Mouse (Mus musculus) midbrain, embryonic 15.5 days (tissue): ENCODE data around the gene Atp5h. TPM values are rescaled to one million over a fixed set of nuclear protein-coding genes. Genes with fewer than 3 reads are reported as not detected.
"Not testable (repeated sequence)": the region's sequence is repeated elsewhere in the genome, so short reads cannot be mapped to it uniquely, and the experiment has no call there.

Experiments
- ATAC-seq: fragments of 200-750 bp; cut with Nextera tagmentation; replicated peaks from 2 replicates; pipeline ENCODE4 v1.8.0; 2017; ENCODE audit warnings: moderate TSS enrichment
- H3K27ac ChIP-seq: fragments of 300-500 bp; sonication (generic); 2 replicates; pipeline ENCODE4 v1.5.1; 2015; ENCODE audit warnings: mild to moderate bottlenecking, inconsistent platforms
- H3K27me3 ChIP-seq: fragments of 300-500 bp; sonication (generic); replicated peaks from 2 replicates; pipeline ENCODE4 v1.6.1; 2015; ENCODE audit warnings: inconsistent platforms
- H3K36me3 ChIP-seq: fragments of 300-500 bp; sonication (generic); replicated peaks from 2 replicates; pipeline ENCODE4 v1.6.1; 2015; ENCODE audit warnings: inconsistent platforms
- H3K4me1 ChIP-seq: fragments of 300-500 bp; sonication (generic); 2 replicates; pipeline ENCODE4 v1.6.1; 2015; ENCODE audit warnings: inconsistent platforms
- H3K4me2 ChIP-seq: fragments of 300-500 bp; sonication (generic); 2 replicates; pipeline ENCODE4 v1.6.1; 2015; ENCODE audit warnings: inconsistent platforms, mild to moderate bottlenecking, moderate library complexity
- H3K4me3 ChIP-seq: fragments of 300-500 bp; sonication (generic); 2 replicates; pipeline ENCODE4 v1.5.1; 2015; ENCODE audit warnings: mild to moderate bottlenecking, inconsistent platforms
- H3K9ac ChIP-seq: fragments of 300-500 bp; sonication (generic); 2 replicates; pipeline ENCODE4 v1.6.1; 2015; ENCODE audit warnings: mild to moderate bottlenecking, inconsistent platforms
- H3K9me3 ChIP-seq: fragments of 300-500 bp; sonication (generic); 2 replicates; pipeline ENCODE4 v1.6.1; 2016; ENCODE audit warnings: inconsistent platforms
- WGBS: fragments of 180-500 bp; shearing (Covaris S2); methylation state at CpG from one replicate; pipeline ENCODE4 v1.1.7; 2015; ENCODE audit warnings: mixed read lengths; 5-methylcytosine and 5-hydroxymethylcytosine counted together
- polyA plus RNA-seq: library from polyadenylated mRNA; unstranded; fragments of >200 nt; fragmentation: Nextera tagmentation; extraction: Ambion mirVana; gene quantifications from 2 replicates; pipeline ENCODE4 v1.2.1, GENCODE M21; 2015

Atp5h gene
- polyA plus RNA-seq, 1 experiment from 2014 or later: 789 TPM

DNA sequence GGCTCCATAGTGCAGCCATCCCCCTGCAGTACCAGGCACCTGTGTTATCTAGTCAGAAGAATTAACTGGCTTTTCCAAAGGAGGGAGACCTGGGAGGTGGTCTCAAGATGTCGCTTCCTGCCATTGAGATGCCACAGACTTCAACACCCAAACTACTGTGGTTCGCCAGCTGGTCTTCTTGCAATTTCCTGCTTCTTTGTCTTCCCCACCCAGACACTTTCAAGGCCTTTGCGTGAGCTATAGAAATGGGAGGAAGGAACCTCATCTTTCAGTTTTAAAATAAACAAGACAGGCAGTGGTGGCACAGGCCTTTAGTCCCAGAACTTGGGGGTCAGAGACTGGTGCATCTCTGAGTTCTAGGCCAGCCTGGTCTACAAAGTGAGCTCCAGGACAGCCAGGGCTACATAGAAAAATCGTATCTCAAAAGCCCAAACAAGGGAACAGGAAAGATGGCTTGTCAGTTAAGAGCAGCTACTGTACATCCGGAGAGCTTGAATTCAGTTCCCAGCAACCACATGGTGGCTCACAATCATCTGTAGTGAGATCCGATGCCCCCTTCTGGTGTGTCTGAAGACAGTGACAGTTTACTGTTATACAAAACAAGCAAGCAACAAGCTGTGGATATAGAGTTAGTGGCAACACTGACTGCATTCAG, 11.4 kb downstream of the Atp5h start:
- H3K4me2 ChIP-seq: no peak overlapping the region
- ATAC-seq: no peak
- peaks cover 62% of the 10 kb centered on the region for H3K4me1 ChIP-seq
- peak overlapping the region; percentile 96 for H3K27ac ChIP-seq
- no peaks in the 10 kb centered on the region for H3K9me3 ChIP-seq
- peaks cover 6% of the 10 kb centered on the region for H3K36me3 ChIP-seq
- H3K27me3 ChIP-seq: no peaks in the 10 kb centered on the region
- no peak overlapping the region for H3K4me3 ChIP-seq
- no peak overlapping the region for H3K9ac ChIP-seq
- 65% methylated on average over 6 of the region's 6 CpGs for WGBS

DNA sequence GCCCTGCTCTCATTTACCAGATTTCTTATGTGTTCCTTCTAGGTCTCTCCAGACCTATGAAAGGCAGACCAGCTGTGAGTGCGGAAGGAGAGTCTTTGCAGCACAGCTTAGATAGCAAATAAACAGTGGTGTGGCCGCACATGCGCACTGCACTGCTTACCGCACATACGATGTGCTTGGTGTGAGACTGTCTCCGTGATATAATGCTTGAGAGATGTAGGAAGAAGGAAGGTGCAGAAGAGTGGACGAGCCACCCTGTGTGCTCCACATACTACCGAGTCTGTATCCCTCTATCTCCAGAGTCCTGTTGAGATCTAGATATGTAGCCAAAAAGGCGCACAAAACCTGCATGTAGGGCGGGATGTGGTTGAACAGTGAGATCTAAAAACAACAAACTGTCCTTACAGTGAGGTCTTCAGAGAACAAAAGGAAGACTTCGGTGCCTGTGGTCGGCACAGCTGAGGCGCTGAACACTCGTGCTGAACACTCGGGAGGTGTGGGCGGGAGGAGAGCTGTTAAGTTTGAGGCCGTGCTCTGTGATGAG, 12.8 kb downstream of the Atp5h start:
- no peak for ATAC-seq
- 94% methylated on average over 17 of the region's 17 CpGs for WGBS
- Histone ChIP-seq H3K27me3 (no peaks in the 10 kb centered on the region), H3K9me3 (no peaks in the 10 kb centered on the region), H3K27ac (no peak overlapping the region), H3K9ac (no peak overlapping the region), H3K4me2 (no peak overlapping the region), H3K36me3 (peaks cover 6% of the 10 kb centered on the region), H3K4me1 (peaks cover 56% of the 10 kb centered on the region), H3K4me3 (no peak overlapping the region)

DNA sequence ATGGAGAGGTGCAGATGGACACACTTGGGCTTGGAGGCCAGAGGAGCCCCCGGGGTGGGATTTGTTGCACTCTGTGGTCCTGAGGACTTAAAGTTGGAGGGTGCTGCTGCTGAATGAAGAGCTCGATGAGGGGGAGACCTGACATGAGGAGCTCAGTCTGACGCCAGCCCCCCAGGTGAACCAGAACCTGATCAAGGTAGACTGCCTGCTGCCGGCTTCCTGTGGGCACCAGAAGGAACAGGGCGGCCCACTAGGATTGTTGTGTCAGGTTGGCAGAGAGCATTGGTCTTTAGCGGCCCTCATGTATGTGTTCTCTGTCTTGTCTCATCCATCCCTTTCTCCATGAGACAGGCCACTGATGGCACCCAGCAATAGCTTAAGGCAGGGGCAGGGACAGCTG, 14.0 kb downstream of the Atp5h start:
- Histone ChIP-seq H3K27ac (no peak overlapping the region), H3K4me1 (peaks cover 50% of the 10 kb centered on the region), H3K9me3 (no peaks in the 10 kb centered on the region), H3K4me2 (no peak overlapping the region), H3K27me3 (no peaks in the 10 kb centered on the region), H3K36me3 (peaks cover under 1% of the 10 kb centered on the region), H3K4me3 (no peak overlapping the region), H3K9ac (no peak overlapping the region)
- 95% methylated on average over 6 of the region's 6 CpGs for WGBS
- no peak for ATAC-seq

DNA sequence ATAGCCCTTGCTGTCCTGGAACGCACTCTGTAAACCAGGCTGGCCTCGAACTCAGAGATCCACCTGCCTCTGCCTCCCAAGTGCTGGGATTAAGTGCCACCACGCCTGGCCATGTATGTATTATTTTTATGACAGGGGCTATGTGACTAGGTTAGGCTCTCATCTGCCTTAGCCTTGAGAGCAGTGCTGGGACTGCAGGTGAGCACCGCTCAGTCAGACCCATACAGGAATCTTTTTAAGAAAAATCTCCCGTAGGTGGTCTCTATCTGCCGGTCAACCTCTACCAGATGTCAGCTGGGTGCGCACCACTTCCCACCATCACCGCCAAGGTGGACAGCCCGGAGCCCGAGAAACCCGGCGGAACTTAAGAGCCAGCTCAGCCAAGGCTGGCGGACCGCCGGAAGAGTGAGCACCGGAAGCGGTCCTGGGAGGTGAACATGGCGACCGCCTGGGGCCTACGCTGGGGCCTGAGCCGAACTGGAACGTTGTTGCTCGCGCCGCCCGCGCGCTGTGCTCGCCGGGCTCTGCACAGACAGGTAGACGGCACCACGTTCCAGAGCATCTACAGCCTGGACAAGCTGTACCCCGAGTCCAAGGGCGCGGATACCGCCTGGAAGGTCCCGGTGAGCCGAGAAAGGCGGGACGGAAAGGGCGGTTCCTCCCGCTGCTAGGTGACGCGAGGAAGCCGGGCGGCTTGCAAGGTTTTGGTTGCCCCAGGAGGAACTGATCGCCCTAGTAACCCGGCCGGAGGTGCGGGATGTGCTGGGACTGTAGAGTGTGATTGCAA, 16.2 kb downstream of the Atp5h start, which contains the start of gene Mrpl58:
Mrpl58 (plus strand) TSS at position 415 of the 787 bp plus-strand sequence.
- H3K27me3 ChIP-seq: no peaks in the 10 kb centered on the region
- peaks cover 39% of the 10 kb centered on the region for H3K4me1 ChIP-seq
- no peaks in the 10 kb centered on the region for H3K9me3 ChIP-seq
- 3% methylated on average over 50 of the region's 50 CpGs for WGBS
- peak within 1 kb of the TSS; percentile 78 for H3K4me3 ChIP-seq
- H3K9ac ChIP-seq: peak within 1 kb of the TSS; percentile 90
- ATAC-seq: peak; percentile 91
- H3K36me3 ChIP-seq: no peaks in the 10 kb centered on the region
- H3K4me2 ChIP-seq: peak within 1 kb of the TSS; percentile 82
- peak within 1 kb of the TSS; percentile 91 for H3K27ac ChIP-seq

DNA sequence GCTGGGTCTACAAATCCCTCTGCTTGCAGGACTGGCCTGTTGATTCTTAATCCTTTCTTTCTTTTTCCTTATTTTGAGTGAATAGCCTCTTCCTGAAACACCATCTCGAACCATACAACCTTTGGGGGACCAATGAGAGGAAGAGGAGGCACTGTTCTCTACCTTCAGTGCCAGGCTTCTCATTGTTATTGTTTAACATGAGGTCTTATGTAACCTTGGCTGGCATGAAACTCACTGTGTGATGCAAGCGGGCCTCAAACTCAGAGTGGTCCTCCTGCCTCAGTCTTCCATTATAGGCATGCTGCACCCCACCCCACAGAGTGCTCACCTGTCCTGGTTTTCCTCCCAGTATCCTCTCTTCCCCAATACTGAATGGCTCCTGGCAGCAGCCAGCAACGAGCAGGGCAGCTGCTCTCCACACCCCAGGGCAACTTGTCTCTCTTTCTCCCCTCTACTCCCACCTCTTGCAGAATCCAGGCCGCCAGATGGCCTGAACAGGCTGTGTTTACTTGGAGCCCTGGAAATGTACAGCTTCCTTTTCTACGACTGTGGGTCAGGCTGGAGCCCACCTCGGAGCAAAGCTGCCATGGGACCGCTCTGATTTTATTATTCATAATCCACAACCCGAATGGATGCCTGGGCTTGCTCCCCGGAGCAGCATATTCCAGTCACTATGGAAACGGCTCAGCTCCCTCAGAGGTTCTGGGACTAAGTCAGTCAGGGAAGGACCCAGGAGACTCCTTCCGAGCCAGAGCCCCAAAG, 19.0 kb downstream of the Atp5h start:
- no peak overlapping the region for H3K9ac ChIP-seq
- no peaks in the 10 kb centered on the region for H3K27me3 ChIP-seq
- peak; percentile 47 for ATAC-seq
- H3K27ac ChIP-seq: peak overlapping the region; percentile 71
- no peaks in the 10 kb centered on the region for H3K9me3 ChIP-seq
- no peak overlapping the region for H3K4me3 ChIP-seq
- H3K4me2 ChIP-seq: peak overlapping the region; percentile 25
- peaks cover 6% of the 10 kb centered on the region; the same call in 1 of the 2 replicates for H3K36me3 ChIP-seq
- peaks cover 39% of the 10 kb centered on the region for H3K4me1 ChIP-seq
- 27% methylated on average over 11 of the region's 11 CpGs for WGBS

DNA sequence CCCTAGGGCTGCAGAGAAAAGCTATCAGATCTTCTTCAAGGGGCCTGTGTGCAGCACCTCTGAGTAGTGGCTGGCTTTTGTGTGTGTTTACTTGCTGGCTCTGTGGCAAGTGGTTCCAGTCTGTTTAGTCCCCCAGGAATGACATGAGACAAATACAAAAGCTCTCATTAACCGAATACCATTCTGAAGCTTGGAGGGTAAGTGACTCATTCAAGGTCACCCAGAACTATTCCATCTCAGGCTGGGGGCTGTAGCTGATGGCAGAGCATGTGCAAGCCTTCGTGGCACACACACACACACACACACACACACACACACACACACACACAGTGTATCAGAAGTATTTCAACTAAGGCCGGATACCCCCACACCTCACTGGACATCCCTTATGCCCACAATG, 19.6 kb downstream of the Atp5h start:
- WGBS: 75% methylated on average over 3 of the region's 3 CpGs
- H3K4me1 ChIP-seq: peaks cover 32% of the 10 kb centered on the region
- H3K4me2 ChIP-seq: no peak overlapping the region
- H3K36me3 ChIP-seq: peaks cover 12% of the 10 kb centered on the region; the same call in 1 of the 2 replicates
- ATAC-seq: no peak
- H3K27me3 ChIP-seq: no peaks in the 10 kb centered on the region
- H3K27ac ChIP-seq: peak overlapping the region; percentile 71
- no peak overlapping the region for H3K4me3 ChIP-seq
- H3K9ac ChIP-seq: no peak overlapping the region
- no peaks in the 10 kb centered on the region for H3K9me3 ChIP-seq

DNA sequence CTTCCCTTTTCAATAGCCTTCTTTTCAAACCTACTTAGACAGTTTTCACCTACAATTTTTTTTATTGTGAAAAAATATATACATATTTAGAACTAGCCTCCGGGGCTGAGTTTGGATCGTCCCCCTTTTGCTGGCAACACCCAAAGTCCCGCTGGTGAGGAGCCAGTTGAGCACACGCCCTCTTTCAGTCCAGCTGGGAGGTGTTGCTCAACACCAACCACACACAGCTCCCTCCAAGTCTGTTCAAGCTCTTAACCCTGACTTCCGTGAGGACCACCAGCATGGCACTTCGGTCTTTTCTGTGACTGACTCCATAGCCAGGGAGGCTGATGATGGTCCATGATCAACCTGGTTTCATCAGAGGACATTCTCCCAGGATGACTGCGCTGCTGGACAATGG, 21.7 kb downstream of the Atp5h start:
- no peak overlapping the region for H3K4me2 ChIP-seq
- H3K9ac ChIP-seq: no peak overlapping the region
- no peak overlapping the region for H3K4me3 ChIP-seq
- peaks cover 29% of the 10 kb centered on the region for H3K36me3 ChIP-seq
- H3K9me3 ChIP-seq: no peaks in the 10 kb centered on the region
- WGBS: 82% methylated on average over 7 of the region's 7 CpGs
- H3K4me1 ChIP-seq: peaks cover 17% of the 10 kb centered on the region
- H3K27ac ChIP-seq: no peak overlapping the region
- ATAC-seq: no peak
- H3K27me3 ChIP-seq: no peaks in the 10 kb centered on the region

DNA sequence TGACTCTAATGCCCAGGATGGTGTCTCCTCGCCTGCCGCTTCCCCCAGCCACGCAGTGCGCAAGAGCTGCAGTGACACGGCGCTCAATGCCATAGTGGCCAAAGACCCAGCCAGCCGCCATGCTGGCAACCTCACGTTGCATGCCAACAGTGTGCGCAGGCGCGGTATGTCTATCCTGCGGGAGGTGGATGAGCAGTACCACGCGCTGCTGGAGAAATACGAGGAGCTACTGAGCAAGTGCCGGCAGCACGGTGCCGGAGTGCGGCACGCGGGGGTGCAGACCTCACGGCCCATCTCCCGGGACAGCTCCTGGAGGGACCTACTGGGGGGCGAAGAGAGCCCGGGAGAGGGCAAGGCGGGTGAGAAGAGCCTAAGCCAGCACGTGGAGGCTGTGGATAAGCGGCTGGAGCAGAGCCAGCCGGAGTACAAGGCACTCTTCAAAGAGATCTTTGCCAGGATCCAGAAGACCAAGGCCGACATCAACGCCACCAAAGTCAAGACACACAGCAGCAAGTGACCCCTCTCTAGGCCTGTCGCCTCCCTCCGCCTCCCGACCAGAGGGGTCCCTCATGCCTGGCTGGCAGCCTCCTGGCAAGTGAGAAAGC, 25.9 kb downstream of the Atp5h start:
- H3K4me3 ChIP-seq: no peak overlapping the region
- no peak overlapping the region for H3K9ac ChIP-seq
- 72% methylated on average over 34 of the region's 34 CpGs for WGBS
- H3K4me1 ChIP-seq: no peaks in the 10 kb centered on the region
- ATAC-seq: no peak
- H3K36me3 ChIP-seq: peaks cover 43% of the 10 kb centered on the region
- no peak overlapping the region for H3K4me2 ChIP-seq
- H3K27ac ChIP-seq: no peak overlapping the region
- no peaks in the 10 kb centered on the region for H3K27me3 ChIP-seq
- H3K9me3 ChIP-seq: no peaks in the 10 kb centered on the region

DNA sequence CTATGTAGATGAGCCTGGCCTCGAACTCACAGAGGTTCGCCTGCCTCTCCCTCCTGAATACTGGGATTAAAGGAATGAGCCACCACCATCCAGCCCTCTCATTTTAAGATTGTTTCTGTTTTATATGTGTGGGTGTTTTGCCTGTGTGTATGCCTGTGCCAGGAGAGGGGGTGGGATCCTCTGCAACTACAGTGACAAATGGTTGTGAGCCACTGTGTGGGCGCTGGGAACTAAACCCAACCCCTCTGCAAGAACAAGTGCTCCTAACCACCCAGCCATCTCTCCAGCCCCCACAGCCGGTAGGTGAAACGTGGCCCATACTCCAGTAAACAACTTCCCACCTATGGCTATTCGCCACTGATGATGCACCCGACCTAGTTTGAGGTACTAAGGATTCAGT, 28.4 kb downstream of the Atp5h start:
- 94% methylated on average over 7 of the region's 7 CpGs for WGBS
- no peak overlapping the region for H3K4me2 ChIP-seq
- 0 out of 2 replicates have a peak, but pooled peaks cover 1% of the 10 kb centered on the region for H3K4me1 ChIP-seq
- no peaks in the 10 kb centered on the region for H3K9me3 ChIP-seq
- no peaks in the 10 kb centered on the region for H3K27me3 ChIP-seq
- no peak overlapping the region for H3K9ac ChIP-seq
- ATAC-seq: no peak
- H3K4me3 ChIP-seq: no peak overlapping the region
- peaks cover 43% of the 10 kb centered on the region for H3K36me3 ChIP-seq
- H3K27ac ChIP-seq: no peak overlapping the region

DNA sequence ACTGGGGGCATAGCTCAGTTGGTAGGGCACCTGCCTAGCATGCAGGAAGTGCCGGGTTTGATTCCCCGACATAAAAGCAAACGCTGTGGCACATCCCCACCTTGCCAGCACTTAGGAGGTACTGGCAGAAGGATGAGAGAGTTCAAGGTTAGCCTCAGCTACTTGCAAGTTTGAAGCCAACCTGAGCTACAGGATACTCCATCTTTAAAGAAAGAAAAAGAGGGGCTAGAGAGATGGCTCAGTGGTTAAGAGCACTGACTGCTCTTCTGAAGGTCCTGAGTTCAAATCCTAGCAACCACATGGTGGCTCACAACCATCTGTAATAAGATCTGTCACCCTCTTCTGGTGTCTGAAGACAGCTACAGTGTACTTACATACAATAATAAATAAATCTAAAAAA, 32.9 kb downstream of the Atp5h start:
- not testable (repeated sequence) for H3K27me3 ChIP-seq, H3K9me3 ChIP-seq, H3K27ac ChIP-seq, H3K4me3 ChIP-seq, H3K36me3 ChIP-seq, H3K4me2 ChIP-seq, H3K9ac ChIP-seq, ATAC-seq
- peaks cover 38% of the 10 kb centered on the region for H3K4me1 ChIP-seq
- WGBS: 90% methylated on average over 3 of the region's 3 CpGs

DNA sequence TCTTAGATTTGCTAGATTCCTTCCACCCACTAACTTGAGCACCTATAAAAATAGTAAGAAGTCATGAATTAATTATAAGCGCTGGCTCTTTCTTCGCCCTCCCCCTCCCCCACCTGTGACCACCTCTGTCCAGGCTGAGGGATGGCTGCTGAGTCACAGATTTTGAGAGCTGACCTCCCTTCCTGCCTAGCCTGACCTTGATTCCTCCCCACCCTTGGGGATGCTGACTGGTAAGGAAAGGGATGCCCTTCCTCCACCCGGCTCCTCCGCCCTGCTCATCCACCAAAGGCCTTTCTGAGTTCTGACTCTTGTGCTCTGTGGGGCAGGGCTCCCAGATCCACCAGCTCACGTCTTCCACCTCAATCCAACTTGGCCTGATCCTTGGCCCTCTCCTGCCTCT, 35.2 kb downstream of the Atp5h start:
- peaks cover 44% of the 10 kb centered on the region for H3K4me1 ChIP-seq
- no peaks in the 10 kb centered on the region for H3K36me3 ChIP-seq
- H3K4me3 ChIP-seq: no peak overlapping the region
- H3K27ac ChIP-seq: peak overlapping the region; percentile 87; the same call in 1 of the 2 replicates
- no peak for ATAC-seq
- WGBS: 82% methylated on average over 5 of the region's 5 CpGs
- H3K9ac ChIP-seq: no peak overlapping the region; the same call in 1 of the 2 replicates
- no peaks in the 10 kb centered on the region for H3K9me3 ChIP-seq
- peak overlapping the region; percentile 80 for H3K4me2 ChIP-seq
- no peaks in the 10 kb centered on the region for H3K27me3 ChIP-seq
